Mouse (Mus musculus): ENCODE measurements around the gene Pop5. TPM values are rescaled to one million over a fixed set of nuclear protein-coding genes. Genes with fewer than 3 reads are reported as not detected.

The Pop5 gene
- polyA plus RNA-seq, 1 experiment from 2014 or later = 96.9 TPM

- peak; percentile 58 for ATAC-seq (replicated peaks)
- H3K4me1 ChIP-seq = peaks cover 31% of the 10 kb centered on the region
- WGBS = 12% methylated on average over 23 of the region's 23 CpGs
- no peaks in the 10 kb centered on the region for H3K36me3 ChIP-seq
- H3K4me3 ChIP-seq = peak overlapping the region; percentile 33
- H3K4me2 ChIP-seq (replicated peaks) = peak overlapping the region; percentile 49
- H3K9ac ChIP-seq (replicated peaks) = peak overlapping the region; percentile 41
- H3K9me3 ChIP-seq = no peaks in the 10 kb centered on the region
- no peaks in the 10 kb centered on the region for H3K27me3 ChIP-seq
- peak overlapping the region; percentile 89 for H3K27ac ChIP-seq (replicated peaks)
Measured at GRCm38 (mm10) chr5:115203735-115204561, 31.7 kb upstream of the Pop5 start.

- H3K36me3 ChIP-seq = no peaks in the 10 kb centered on the region
- peak overlapping the region; percentile 33 for H3K4me3 ChIP-seq
- H3K9ac ChIP-seq (replicated peaks) = peak overlapping the region; percentile 41
- 3% methylated on average over 31 of the region's 31 CpGs for WGBS
- peaks cover 31% of the 10 kb centered on the region for H3K4me1 ChIP-seq
- peak overlapping the region; percentile 89 for H3K27ac ChIP-seq (replicated peaks)
- ATAC-seq (replicated peaks) = peak; percentile 90
- no peaks in the 10 kb centered on the region for H3K27me3 ChIP-seq
- H3K4me2 ChIP-seq (replicated peaks) = peak overlapping the region; percentile 49
- H3K9me3 ChIP-seq = no peaks in the 10 kb centered on the region
Measured at GRCm38 (mm10) chr5:115204562-115205311, 30.9 kb upstream of the Pop5 start.

- H3K27ac ChIP-seq (replicated peaks) = peak overlapping the region; percentile 59
Measured at GRCm38 (mm10) chr5:115207244-115207643, 28.4 kb upstream of the Pop5 start.

GRCm38 (mm10) chr5:115207892-115208291 is 27.7 kb upstream of the Pop5 start:
- Histone ChIP-seq H3K4me3 (no peak overlapping the region), H3K27ac (replicated peaks) (peak overlapping the region; percentile 59), H3K9me3 (no peaks in the 10 kb centered on the region), H3K27me3 (no peaks in the 10 kb centered on the region), H3K36me3 (no peaks in the 10 kb centered on the region), H3K9ac (replicated peaks) (no peak overlapping the region), H3K4me2 (replicated peaks) (no peak overlapping the region), H3K4me1 (peaks cover 31% of the 10 kb centered on the region)
- 11% methylated on average over 10 of the region's 16 CpGs for WGBS
- no peak for ATAC-seq (replicated peaks)

More at GRCm38 (mm10) chr5:115207244-115207643, 28.4 kb upstream of the Pop5 start:
- Histone ChIP-seq H3K4me3 (no peak overlapping the region), H3K4me1 (peaks cover 31% of the 10 kb centered on the region), H3K9me3 (no peaks in the 10 kb centered on the region), H3K4me2 (replicated peaks) (no peak overlapping the region), H3K36me3 (no peaks in the 10 kb centered on the region), H3K9ac (replicated peaks) (no peak overlapping the region), H3K27me3 (no peaks in the 10 kb centered on the region)
- 63% methylated on average over 5 of the region's 5 CpGs for WGBS
- ATAC-seq (replicated peaks) = no peak

GRCm38 (mm10) chr5:115208601-115209000 is 27.0 kb upstream of the Pop5 start:
- Histone ChIP-seq H3K36me3 (no peaks in the 10 kb centered on the region), H3K27me3 (no peaks in the 10 kb centered on the region), H3K27ac (replicated peaks) (no peak overlapping the region), H3K4me1 (peaks cover 30% of the 10 kb centered on the region), H3K9ac (replicated peaks) (no peak overlapping the region), H3K4me2 (replicated peaks) (no peak overlapping the region), H3K4me3 (no peak overlapping the region), H3K9me3 (no peaks in the 10 kb centered on the region)
- WGBS = 69% methylated on average over 5 of the region's 5 CpGs
- no peak for ATAC-seq (replicated peaks)

GRCm38 (mm10) chr5:115210380-115210779 is 25.3 kb upstream of the Pop5 start:
- H3K4me3 ChIP-seq = no peak overlapping the region
- 11% methylated on average over 1 of the region's 1 CpGs for WGBS
- no peak overlapping the region for H3K27ac ChIP-seq (replicated peaks)
- peaks cover 16% of the 10 kb centered on the region for H3K4me1 ChIP-seq
- no peaks in the 10 kb centered on the region for H3K27me3 ChIP-seq
- no peak overlapping the region for H3K9ac ChIP-seq (replicated peaks)
- H3K36me3 ChIP-seq = no peaks in the 10 kb centered on the region
- ATAC-seq (replicated peaks) = no peak
- H3K4me2 ChIP-seq (replicated peaks) = no peak overlapping the region
- H3K9me3 ChIP-seq = no peaks in the 10 kb centered on the region

GRCm38 (mm10) chr5:115212451-115212850 is 23.2 kb upstream of the Pop5 start:
- Histone ChIP-seq H3K4me2 (replicated peaks) (no peak overlapping the region), H3K36me3 (no peaks in the 10 kb centered on the region), H3K9me3 (no peaks in the 10 kb centered on the region), H3K4me1 (peaks cover 15% of the 10 kb centered on the region), H3K9ac (replicated peaks) (no peak overlapping the region), H3K27ac (replicated peaks) (peak overlapping the region; percentile 40), H3K4me3 (no peak overlapping the region), H3K27me3 (no peaks in the 10 kb centered on the region)
- 61% methylated on average over 9 of the region's 9 CpGs for WGBS
- ATAC-seq (replicated peaks) = no peak

GRCm38 (mm10) chr5:115212861-115213260 is 22.8 kb upstream of the Pop5 start:
- Histone ChIP-seq H3K36me3 (no peaks in the 10 kb centered on the region), H3K27me3 (no peaks in the 10 kb centered on the region), H3K27ac (replicated peaks) (peak overlapping the region; percentile 40; the same call in 1 of the 2 replicates), H3K4me3 (no peak overlapping the region), H3K9ac (replicated peaks) (no peak overlapping the region), H3K4me2 (replicated peaks) (no peak overlapping the region), H3K4me1 (peaks cover 14% of the 10 kb centered on the region), H3K9me3 (no peaks in the 10 kb centered on the region)
- 55% methylated on average over 4 of the region's 4 CpGs for WGBS
- ATAC-seq (replicated peaks) = no peak

- H3K27ac ChIP-seq (replicated peaks) = peak overlapping the region; percentile 79
- H3K4me1 ChIP-seq = peaks cover 9% of the 10 kb centered on the region
- H3K9me3 ChIP-seq = no peaks in the 10 kb centered on the region
- peak; percentile 80 for ATAC-seq (replicated peaks)
- H3K9ac ChIP-seq (replicated peaks) = peak overlapping the region; percentile 84
- WGBS = under 1% methylated on average over 17 of the region's 17 CpGs
- H3K27me3 ChIP-seq = no peaks in the 10 kb centered on the region
- no peaks in the 10 kb centered on the region for H3K36me3 ChIP-seq
- peak overlapping the region; percentile 56 for H3K4me3 ChIP-seq
- peak overlapping the region; percentile 74 for H3K4me2 ChIP-seq (replicated peaks)
Measured at GRCm38 (mm10) chr5:115214864-115215263, 20.8 kb upstream of the Pop5 start.

- ATAC-seq (replicated peaks) = peak; percentile 60
- WGBS = 10% methylated on average over 27 of the region's 27 CpGs
Measured at GRCm38 (mm10) chr5:115215273-115216185, 20.1 kb upstream of the Pop5 start.

GRCm38 (mm10) chr5:115217998-115218397 is 17.6 kb upstream of the Pop5 start:
- Histone ChIP-seq H3K36me3 (no peaks in the 10 kb centered on the region), H3K4me3 (no peak overlapping the region), H3K9me3 (no peaks in the 10 kb centered on the region), H3K27ac (replicated peaks) (no peak overlapping the region), H3K4me2 (replicated peaks) (no peak overlapping the region), H3K27me3 (no peaks in the 10 kb centered on the region), H3K9ac (replicated peaks) (no peak overlapping the region), H3K4me1 (peaks cover 20% of the 10 kb centered on the region)
- no peak for ATAC-seq (replicated peaks)
- 93% methylated on average over 12 of the region's 12 CpGs for WGBS

More at GRCm38 (mm10) chr5:115215273-115216185, 20.1 kb upstream of the Pop5 start:
- peak overlapping the region; percentile 74 for H3K4me2 ChIP-seq (replicated peaks)
- no peaks in the 10 kb centered on the region for H3K36me3 ChIP-seq
- H3K27ac ChIP-seq (replicated peaks) = peak overlapping the region; percentile 79
- peak overlapping the region; percentile 84 for H3K9ac ChIP-seq (replicated peaks)
- no peaks in the 10 kb centered on the region for H3K9me3 ChIP-seq
- peak overlapping the region; percentile 56 for H3K4me3 ChIP-seq
- no peaks in the 10 kb centered on the region for H3K27me3 ChIP-seq
- peaks cover 9% of the 10 kb centered on the region for H3K4me1 ChIP-seq
